Mouse (Mus musculus): Measurements from ENCODE around the gene Gsg1l2.

Gsg1l2 gene

DNA sequence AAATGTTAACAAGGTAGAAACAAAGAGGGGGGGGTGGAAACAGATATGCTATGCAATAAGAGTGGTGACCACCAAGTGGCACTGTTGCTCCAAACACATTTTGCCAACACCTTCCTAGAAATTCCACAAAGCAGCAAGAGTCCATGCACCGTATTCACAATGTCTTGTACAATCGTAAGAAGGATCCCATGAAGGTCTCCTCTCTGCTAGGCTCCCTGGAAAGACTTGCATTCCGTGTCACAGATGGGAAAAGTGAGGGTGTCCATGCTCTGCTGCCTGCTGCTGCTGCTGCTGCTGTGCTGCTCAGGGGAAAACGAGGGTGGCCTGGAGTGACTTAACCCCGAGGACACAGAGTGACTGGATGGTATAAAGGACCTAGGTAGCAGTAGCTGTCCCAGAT is 45.2 kb downstream of the Gsg1l2 start:
- DNase-seq (ENCODE audit: low spot score in 2 of 2): no peak

DNA sequence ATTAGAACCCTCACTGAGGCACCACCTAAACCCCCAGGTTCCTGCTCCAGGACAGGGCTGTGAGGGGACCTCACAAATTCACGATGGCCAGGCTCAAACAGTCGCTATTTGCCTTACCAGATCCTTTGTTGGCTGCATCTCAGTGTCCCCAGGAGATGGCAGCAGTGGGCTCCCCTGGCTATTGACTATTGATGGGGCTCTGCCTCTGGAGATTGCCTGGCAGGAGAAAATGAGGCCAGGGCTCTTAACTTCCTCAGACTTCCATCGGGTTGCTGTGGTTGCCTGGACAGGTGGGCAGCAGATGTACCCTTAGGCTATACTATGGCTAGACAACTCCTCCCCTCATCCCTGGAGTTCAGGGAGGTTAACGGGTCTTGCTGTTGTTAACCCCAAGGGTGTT is 45.8 kb downstream of the Gsg1l2 start:
- DNase-seq (ENCODE audit: low spot score in 2 of 2): no peak

DNA sequence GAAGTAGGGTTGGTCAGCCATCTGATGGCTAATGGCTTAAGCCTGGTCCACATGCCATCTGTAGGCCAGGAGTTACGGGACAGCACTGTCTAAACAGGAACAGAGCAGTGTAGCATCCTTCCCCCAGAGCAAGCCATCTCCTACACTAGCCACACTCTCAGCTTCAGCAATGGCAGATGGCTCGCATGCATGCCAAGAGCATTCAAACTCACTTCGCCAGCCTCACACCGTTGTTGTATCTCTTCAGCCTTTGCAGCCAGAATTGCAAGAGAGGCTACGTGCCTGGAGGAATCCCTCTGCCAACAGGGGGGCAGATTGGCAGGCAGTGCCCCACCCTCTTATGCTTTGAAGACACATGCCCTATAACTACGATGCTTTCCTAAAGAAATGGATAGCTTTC is 47.2 kb downstream of the Gsg1l2 start:
- no peak for DNase-seq (ENCODE audit: low spot score in 2 of 2)

DNA sequence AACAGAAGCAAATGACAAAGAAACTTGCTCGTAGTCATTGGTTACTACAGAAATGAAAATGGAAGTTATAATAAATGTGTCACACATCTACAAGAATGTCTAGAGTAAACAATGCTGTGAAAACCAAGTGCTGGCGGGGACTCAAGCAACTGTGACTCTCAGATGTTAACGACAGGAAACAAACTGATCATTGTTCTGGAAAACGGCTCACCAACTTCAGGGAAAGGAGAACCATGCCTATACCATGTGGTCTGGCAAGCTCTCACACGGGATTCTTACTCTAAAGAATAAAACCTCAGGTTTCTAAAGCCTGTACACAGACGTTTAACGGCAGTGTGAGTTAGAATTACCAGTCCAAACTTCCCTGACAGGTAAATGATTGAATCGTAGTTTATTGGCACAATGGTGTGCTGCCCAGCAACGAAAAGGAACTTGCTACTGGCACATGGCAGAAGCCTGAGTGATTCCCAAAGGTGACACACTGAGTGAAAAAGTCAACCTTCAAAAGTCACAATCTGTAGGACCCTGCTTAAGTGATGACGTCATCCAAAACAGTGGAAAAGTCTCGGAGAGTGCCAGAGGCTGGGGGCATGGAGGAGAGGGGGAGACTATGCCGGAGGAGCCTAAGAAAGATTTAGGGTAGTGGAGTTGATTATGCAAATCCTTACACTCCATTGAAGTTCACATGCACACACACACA is 54.1 kb downstream of the Gsg1l2 start:
- DNase-seq (ENCODE audit: low spot score in 2 of 2): no peak

DNA sequence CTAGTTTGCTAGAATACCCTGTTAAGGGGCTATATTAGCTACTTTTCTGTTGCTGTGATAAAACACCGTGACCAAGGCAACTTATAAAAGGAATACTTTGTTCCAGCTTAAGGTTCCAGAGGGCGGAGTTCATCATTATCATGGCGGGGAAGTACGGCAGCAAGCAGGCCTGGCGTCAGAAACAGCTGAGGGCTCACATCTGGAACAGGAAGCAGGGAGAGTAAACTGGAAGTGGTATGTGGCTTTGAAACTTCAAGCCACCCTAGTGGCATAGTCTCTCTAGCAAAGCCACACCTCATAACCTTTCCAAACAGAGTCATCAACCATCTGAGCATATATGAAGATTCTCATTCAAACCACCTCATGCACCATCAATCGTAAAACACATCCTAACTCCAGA is 55.1 kb downstream of the Gsg1l2 start:
- DNase-seq (ENCODE audit: low spot score in 2 of 2): no peak

DNA sequence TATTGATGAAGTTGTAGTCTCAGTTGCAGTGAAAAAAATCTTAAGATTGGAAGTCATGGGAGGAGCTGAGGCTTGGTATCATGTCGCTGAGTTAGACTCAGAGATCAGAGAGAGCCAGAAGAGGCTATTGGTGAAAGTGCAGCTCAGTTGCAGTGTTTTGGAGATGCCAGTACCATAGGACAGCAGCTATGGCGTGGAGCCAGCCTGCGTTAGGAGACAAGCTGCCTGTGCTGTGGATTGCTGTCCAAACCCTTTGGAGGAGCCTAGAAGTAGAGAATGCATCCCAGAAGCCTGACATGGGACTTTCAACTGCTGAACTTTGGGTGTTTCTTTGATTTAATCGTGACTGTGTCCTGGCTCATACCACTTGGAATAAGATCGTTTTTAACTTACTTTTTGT is 57.4 kb downstream of the Gsg1l2 start:
- DNase-seq (ENCODE audit: low spot score in 2 of 2): no peak

DNA sequence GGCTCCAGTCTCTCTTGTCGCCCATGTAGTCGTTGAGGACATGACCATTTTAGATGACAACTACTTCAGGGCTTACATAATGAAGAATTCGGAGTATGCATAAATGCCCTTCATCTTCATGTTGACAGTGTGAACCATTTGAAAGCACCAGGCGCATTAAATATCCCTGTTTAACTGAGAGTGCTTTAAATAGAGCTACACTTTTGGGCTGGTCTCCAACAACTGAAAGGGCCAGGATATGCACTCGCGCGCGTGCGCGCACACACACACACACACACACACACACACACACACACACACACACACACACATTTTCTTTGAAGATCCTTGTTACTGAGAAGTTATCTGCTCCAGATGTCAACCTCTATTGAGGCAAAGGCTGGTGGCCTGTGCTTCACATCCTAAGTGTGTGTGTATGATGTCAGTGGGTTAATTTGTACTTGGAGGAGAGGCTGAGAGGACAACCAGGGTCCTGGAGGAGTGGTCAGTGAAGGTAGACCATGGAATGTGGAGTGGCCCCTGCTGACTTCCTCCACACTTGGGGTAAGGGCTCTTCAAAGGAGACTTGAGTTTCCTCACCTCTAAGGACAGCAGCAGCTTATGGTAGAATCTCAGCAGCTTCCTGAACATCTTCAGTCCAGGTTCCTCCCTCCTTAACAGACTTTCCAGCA is 61.1 kb downstream of the Gsg1l2 start:
- no peak for DNase-seq (ENCODE audit: low spot score in 2 of 2)
